ENCODE assay signal across 10 mouse cellular contexts in genomic region chr2:130496037-130496436, GRCm38 (mm10). TPM values are rescaled to one million over a fixed set of nuclear protein-coding genes. Genes with fewer than 3 reads are reported as not detected.
DNase-seq lines count a peak whose midpoint lies in the region; ATAC-seq lines count a peak whose summit lies in the region.
"Had no signal": no experiment of that assay in that cellular context is flagged by ENCODE, and none has a peak within 500 bp of the region (broad histone marks: within the 10 kb centered on the region; RNA-seq: fewer than 3 reads in every experiment).

No protein-coding gene starts in this region.

- no peaks in the 10 kb centered on the region for H3K27me3 ChIP-seq in heart, embryonic 10.5 days (ENCODE audit: insufficient read depth, poor library complexity, severe bottlenecking)
- H3K27me3 ChIP-seq in hindbrain, embryonic 14.5 days (ENCODE audit: control insufficient read depth, insufficient read depth, low read length): no peaks in the 10 kb centered on the region
- H3K27me3 ChIP-seq: CH12.LX; embryonic facial prominence, embryonic 12.5 days had no signal

- peak; percentile 96 for DNase-seq in heart, adult 11 months
- no peak for DNase-seq in heart, embryonic 10.5 days (ENCODE audit: low spot score)
- DNase-seq in brain, adult 2 months (ENCODE audit: low read depth, low spot score): peak; percentile 93
- DNase-seq in frontal cortex, adult 2 months (ENCODE audit: extremely low spot score in 1 of 2, low spot score in 1 of 2): peak; percentile 30 to 57
- DNase-seq in hindbrain, embryonic 14.5 days (ENCODE audit: low spot score): peak; percentile 74
- peak; percentile 45 for DNase-seq in lung, postnatal 36 days
- DNase-seq in right cerebral cortex, postnatal 4 days: peak; percentile 14
- no peak for DNase-seq in thymus, postnatal 14 days

- H3K4me3 ChIP-seq in heart, embryonic 10.5 days: no peak overlapping the region
- H3K4me3 ChIP-seq in hindbrain, embryonic 14.5 days (replicated peaks; ENCODE audit: low read length): no peak overlapping the region
- H3K4me3 ChIP-seq: embryonic facial prominence, embryonic 12.5 days had no signal

- H3K27ac ChIP-seq in heart, embryonic 10.5 days: no peak overlapping the region; the same call in 1 of the 2 replicates
- peak overlapping the region; percentile 33 for H3K27ac ChIP-seq in hindbrain, embryonic 14.5 days
- H3K27ac ChIP-seq: embryonic facial prominence, embryonic 12.5 days had no signal

- 0 out of 2 replicates have a peak, but pooled peaks cover 4% of the 10 kb centered on the region for H3K36me3 ChIP-seq in heart, embryonic 10.5 days
- no peaks in the 10 kb centered on the region for H3K36me3 ChIP-seq in hindbrain, embryonic 14.5 days (replicated peaks; ENCODE audit: control insufficient read depth, insufficient read depth)
- H3K36me3 ChIP-seq: embryonic facial prominence, embryonic 12.5 days had no signal

- no peaks in the 10 kb centered on the region for H3K9me3 ChIP-seq in heart, embryonic 10.5 days
- no peaks in the 10 kb centered on the region for H3K9me3 ChIP-seq in hindbrain, embryonic 14.5 days (ENCODE audit: control insufficient read depth, low read length)
- H3K9me3 ChIP-seq: embryonic facial prominence, embryonic 12.5 days had no signal

- 54% methylated on average over 6 of the region's 6 CpGs for WGBS in heart, embryonic 10.5 days
- WGBS in hindbrain, embryonic 14.5 days: 22% methylated on average over 6 of the region's 6 CpGs

- no peak overlapping the region for H3K4me2 ChIP-seq in hindbrain, embryonic 14.5 days (replicated peaks)
- H3K4me2 ChIP-seq: embryonic facial prominence, embryonic 12.5 days had no signal

- peak; percentile 85 for ATAC-seq in hindbrain, embryonic 14.5 days (ENCODE audit: low FRiP score)

- H3K4me1 ChIP-seq in heart, embryonic 10.5 days: peaks cover 28% of the 10 kb centered on the region
- 0 out of 2 replicates have a peak, but pooled peaks cover 11% of the 10 kb centered on the region for H3K4me1 ChIP-seq in hindbrain, embryonic 14.5 days (replicated peaks; ENCODE audit: control insufficient read depth, insufficient read depth, low read length)

- H3K9ac ChIP-seq in hindbrain, embryonic 14.5 days: 0 out of 2 replicates have a peak overlapping the region, but pooled peaks have one; percentile 0
- H3K9ac ChIP-seq: embryonic facial prominence, embryonic 12.5 days had no signal

RNA-seq across cellular contexts. Expression of gene Ptpra, which starts 46.0 kb away (rescaled TPM):
- 73.3 and 85.5 TPM in 2 replicates for polyA plus RNA-seq in heart, embryonic 10.5 days (2016; fragmentation: Nextera tagmentation; extraction: Ambion mirVana)
- 143 and 161 TPM in 2 replicates for polyA plus RNA-seq in frontal cortex, adult 2 months (2012; rRNA removed)
- 158 and 171 TPM in 2 replicates for polyA plus RNA-seq in hindbrain, embryonic 14.5 days (2014; fragmentation: Nextera tagmentation; extraction: Ambion mirVana)

Comparison
In these comparisons a context has a peak if more than half of its experiments do, and no peak if none do; other contexts are left out.
1. DNase-seq: peak in heart, adult 11 months (single experiment), brain, adult 2 months (single experiment), frontal cortex, adult 2 months (2 of 2), hindbrain, embryonic 14.5 days (single experiment), lung, postnatal 36 days (single experiment) and right cerebral cortex, postnatal 4 days (single experiment); none in heart, embryonic 10.5 days (single experiment) and thymus, postnatal 14 days (single experiment).